Mouse (Mus musculus) forebrain, embryonic 16.5 days (tissue): Measurements from ENCODE around the gene Cd99l2. TPM values are rescaled to one million over a fixed set of nuclear protein-coding genes. Genes with fewer than 3 reads are reported as not detected.
"Not testable (repeated sequence)": the region's sequence is repeated elsewhere in the genome, so short reads cannot be mapped to it uniquely, and the experiment has no call there.

Source experiments
- ATAC-seq: fragments of 200-750 bp; cut with Nextera tagmentation; 2 replicates; pipeline ENCODE4 v1.8.0; 2017; ENCODE audit warnings: mild to moderate bottlenecking, moderate library complexity
- H3K27ac ChIP-seq: fragments of 300-500 bp; sonication (generic); 2 replicates; pipeline ENCODE4 v1.5.1; 2014; ENCODE audit warnings: low read length, control low read depth
- H3K27me3 ChIP-seq: fragments of 300-500 bp; sonication (generic); replicated peaks from 2 replicates; pipeline ENCODE4 v1.6.1; 2014; ENCODE audit warnings: low read length; ENCODE audit not compliant: control insufficient read depth, insufficient read depth
- H3K36me3 ChIP-seq: fragments of 300-500 bp; sonication (generic); 2 replicates; pipeline ENCODE4 v1.6.1; 2014; ENCODE audit not compliant: control insufficient read depth, insufficient read depth
- H3K4me1 ChIP-seq: fragments of 300-500 bp; sonication (generic); replicated peaks from 2 replicates; pipeline ENCODE4 v1.6.1; 2014; ENCODE audit warnings: low read length; ENCODE audit not compliant: control insufficient read depth, insufficient read depth
- H3K4me2 ChIP-seq: fragments of 300-500 bp; sonication (generic); 2 replicates; pipeline ENCODE4 v1.6.1; 2014; ENCODE audit warnings: mild to moderate bottlenecking, low read length, control low read depth
- H3K4me3 ChIP-seq: fragments of 300-500 bp; sonication (generic); replicated peaks from 2 replicates; pipeline ENCODE4 v1.5.1; 2014; ENCODE audit warnings: mild to moderate bottlenecking, low read length, control low read depth
- H3K9ac ChIP-seq: fragments of 300-500 bp; sonication (generic); replicated peaks from 2 replicates; pipeline ENCODE4 v1.6.1; 2014; ENCODE audit warnings: low read depth, low read length, control low read depth
- H3K9me3 ChIP-seq: fragments of 300-500 bp; sonication (generic); 2 replicates; pipeline ENCODE4 v1.6.1; 2016; ENCODE audit warnings: low read length; ENCODE audit not compliant: control insufficient read depth
- WGBS: fragments of 180-500 bp; shearing (Covaris S2); extraction: QIAGEN DNeasy Blood & Tissue Kit; methylation state at CpG from one replicate; pipeline ENCODE4 v1.1.7; 2014; 5-methylcytosine and 5-hydroxymethylcytosine counted together
- polyA plus RNA-seq: library from polyadenylated mRNA; unstranded; fragments of >200 nt; fragmentation: Nextera tagmentation; extraction: Ambion mirVana; gene quantifications from 2 replicates; pipeline ENCODE4 v1.2.1, GENCODE M21; 2015

Gene Cd99l2
- polyA plus RNA-seq, 1 experiment from 2014 or later, result 71.6 TPM

DNA sequence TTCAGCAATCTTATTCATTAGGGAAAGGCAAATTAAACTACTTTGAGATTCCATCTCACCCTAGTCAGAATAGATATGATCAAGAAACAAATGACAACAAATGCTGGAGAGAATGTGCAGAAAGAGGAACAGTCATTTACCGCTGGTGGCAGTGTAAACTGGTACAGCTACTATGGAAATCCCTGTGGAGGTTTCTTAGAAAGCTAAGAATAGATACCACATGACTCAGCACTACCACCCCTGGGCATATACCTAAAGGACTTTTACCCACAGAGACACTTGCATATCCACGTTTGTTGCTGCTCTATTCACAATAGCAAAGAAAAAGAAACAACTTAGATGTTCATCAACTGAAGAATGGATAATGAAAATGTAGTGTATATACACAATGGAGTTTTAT is 31.7 kb upstream of the Cd99l2 start:
- no peaks in the 10 kb centered on the region for H3K27me3 ChIP-seq
- peaks cover 4% of the 10 kb centered on the region; the same call in 1 of the 2 replicates for H3K4me1 ChIP-seq
- H3K9me3 ChIP-seq, result no peaks in the 10 kb centered on the region
- no peak overlapping the region for H3K4me3 ChIP-seq
- WGBS, result 65% methylated on average over 2 of the region's 2 CpGs
- no peaks in the 10 kb centered on the region for H3K36me3 ChIP-seq
- ATAC-seq, result no peak
- H3K27ac ChIP-seq, result no peak overlapping the region
- no peak overlapping the region for H3K4me2 ChIP-seq
- H3K9ac ChIP-seq, result no peak overlapping the region

DNA sequence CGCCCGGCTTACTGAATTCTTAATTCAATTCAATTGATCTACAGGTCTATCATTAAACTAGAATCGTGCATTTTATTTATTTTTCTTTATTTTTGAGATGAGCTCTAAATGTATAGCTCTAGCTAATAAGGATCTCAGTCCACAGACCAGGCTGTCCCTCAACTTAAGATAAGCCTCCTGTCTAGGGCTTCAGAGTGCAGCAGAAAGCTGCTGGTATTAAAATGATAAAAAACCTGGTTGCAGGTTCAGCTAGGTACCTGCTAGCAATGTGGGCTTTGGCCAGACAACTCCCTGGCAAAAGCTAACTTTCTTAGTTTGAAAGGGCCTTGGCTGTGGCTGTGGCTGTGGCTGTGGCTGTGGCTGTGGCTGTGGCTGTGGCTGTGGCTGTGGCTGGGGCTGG is 30.2 kb upstream of the Cd99l2 start:
- H3K4me3 ChIP-seq, result no peak overlapping the region
- H3K27ac ChIP-seq, result no peak overlapping the region
- H3K9ac ChIP-seq, result no peak overlapping the region
- H3K36me3 ChIP-seq, result no peaks in the 10 kb centered on the region
- no peaks in the 10 kb centered on the region for H3K27me3 ChIP-seq
- no peak overlapping the region for H3K4me2 ChIP-seq
- no peaks in the 10 kb centered on the region for H3K9me3 ChIP-seq
- H3K4me1 ChIP-seq, result no peaks in the 10 kb centered on the region
- 94% methylated on average over 3 of the region's 3 CpGs for WGBS
- ATAC-seq, result no peak

DNA sequence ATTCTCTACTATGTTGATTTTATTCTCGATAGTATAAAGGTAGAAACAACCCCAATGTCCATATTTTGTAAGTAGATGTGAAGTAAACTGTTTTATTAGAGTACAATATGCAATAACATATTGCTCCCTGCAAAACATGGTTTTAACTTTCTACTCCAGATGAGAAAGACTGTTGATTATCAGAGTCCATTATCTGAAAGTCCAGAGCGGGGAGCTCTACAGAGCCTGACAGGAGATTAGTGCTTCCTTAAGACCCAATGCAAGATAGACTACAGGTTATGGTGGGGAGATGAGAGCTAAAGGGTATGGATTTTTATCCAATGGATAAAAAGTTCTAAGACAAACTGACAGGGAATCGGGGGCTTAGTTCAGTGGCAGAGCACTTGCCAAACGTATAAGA is 26.6 kb upstream of the Cd99l2 start:
- Histone ChIP-seq H3K27ac (no peak overlapping the region), H3K9me3 (no peaks in the 10 kb centered on the region), H3K4me2 (no peak overlapping the region), H3K27me3 (no peaks in the 10 kb centered on the region), H3K9ac (no peak overlapping the region), H3K4me1 (no peaks in the 10 kb centered on the region), H3K4me3 (no peak overlapping the region), H3K36me3 (no peaks in the 10 kb centered on the region)
- no peak for ATAC-seq
- WGBS, result 80% methylated on average over 4 of the region's 4 CpGs

GRCm38 (mm10) chrX:71506591-71506990 is 13.9 kb upstream of the Cd99l2 start:
- H3K4me2 ChIP-seq, H3K9ac ChIP-seq, ATAC-seq, H3K9me3 ChIP-seq, H3K27me3 ChIP-seq, H3K27ac ChIP-seq, H3K36me3 ChIP-seq, H3K4me3 ChIP-seq, H3K4me1 ChIP-seq: not testable (repeated sequence)
- WGBS, result 94% methylated on average over 4 of the region's 4 CpGs

DNA sequence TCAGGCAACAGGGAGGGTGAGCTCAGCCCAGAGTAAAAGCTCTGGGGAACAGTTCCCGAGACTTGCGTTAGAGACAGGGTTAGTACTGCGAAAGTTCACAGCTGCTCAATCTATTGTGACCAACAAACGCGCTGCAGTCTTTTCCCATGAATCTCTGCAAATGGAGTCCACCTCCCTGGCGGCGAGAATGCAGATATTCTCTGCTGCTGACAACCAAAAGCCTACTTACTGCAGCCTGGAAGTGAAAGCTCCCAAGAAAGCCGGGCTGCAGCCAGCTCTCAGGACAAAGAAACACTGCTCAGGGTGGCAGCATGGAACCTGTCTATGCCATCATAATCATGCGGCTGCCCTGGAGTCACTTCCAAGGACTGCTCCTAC is 619 bp upstream of the Cd99l2 start:
- Histone ChIP-seq H3K9ac (peak overlapping the region; percentile 43), H3K4me2 (peak overlapping the region; percentile 56), H3K27me3 (no peaks in the 10 kb centered on the region), H3K36me3 (no peaks in the 10 kb centered on the region), H3K4me3 (peak overlapping the region; percentile 42), H3K9me3 (no peaks in the 10 kb centered on the region), H3K4me1 (no peaks in the 10 kb centered on the region), H3K27ac (peak overlapping the region; percentile 82)
- peak; percentile 44 for ATAC-seq
- WGBS, result 15% methylated on average over 9 of the region's 9 CpGs

DNA sequence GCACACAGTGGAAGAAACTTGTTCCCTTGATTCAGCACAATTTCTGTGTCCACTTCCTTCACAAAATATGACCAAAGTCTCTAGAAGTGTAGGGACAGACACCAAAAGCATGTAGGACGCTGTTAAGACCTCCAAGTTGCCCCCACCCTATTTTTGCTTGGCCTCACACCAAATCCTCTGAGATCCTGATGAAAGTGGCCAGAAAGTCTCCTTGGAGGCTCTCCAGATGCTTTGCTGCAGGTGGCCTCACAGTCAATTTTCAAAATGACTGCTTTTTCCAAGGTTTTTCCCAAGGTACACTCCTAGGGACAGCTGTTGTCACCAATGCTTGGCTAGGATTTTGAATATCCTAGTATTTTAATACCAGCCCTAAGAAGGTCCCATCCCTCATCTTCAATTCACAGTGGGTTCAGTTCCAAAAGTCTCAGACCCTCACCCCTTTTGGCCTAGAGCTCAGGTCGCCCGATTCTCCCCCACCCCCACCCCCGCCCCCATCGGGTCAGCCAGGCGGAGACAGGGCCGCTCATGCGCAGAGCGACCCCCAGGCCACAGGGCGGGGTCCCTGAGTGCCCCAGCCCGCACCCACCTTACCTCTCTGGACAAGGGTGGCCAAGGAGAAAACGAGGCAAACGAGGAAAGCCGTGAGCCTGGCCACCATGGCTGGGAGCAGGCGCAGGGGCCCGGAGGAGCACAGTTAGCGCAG is 567 bp downstream of the Cd99l2 start:
- H3K9me3 ChIP-seq, result no peaks in the 10 kb centered on the region
- no peaks in the 10 kb centered on the region for H3K4me1 ChIP-seq
- ATAC-seq, result peak; percentile 7; the same call in 1 of the 2 replicates
- WGBS, result 29% methylated on average over 17 of the region's 17 CpGs
- H3K27me3 ChIP-seq, result no peaks in the 10 kb centered on the region
- no peaks in the 10 kb centered on the region for H3K36me3 ChIP-seq
- H3K4me2 ChIP-seq, result peak overlapping the region; percentile 56
- H3K4me3 ChIP-seq, result peak overlapping the region; percentile 42
- peak overlapping the region; percentile 43 for H3K9ac ChIP-seq
- H3K27ac ChIP-seq, result peak overlapping the region; percentile 82

GRCm38 (mm10) chrX:71489353-71489752 is 3.3 kb downstream of the Cd99l2 start:
- Histone ChIP-seq H3K27me3 (no peaks in the 10 kb centered on the region), H3K4me3 (no peak overlapping the region), H3K4me2 (no peak overlapping the region), H3K9ac (no peak overlapping the region), H3K27ac (no peak overlapping the region), H3K4me1 (no peaks in the 10 kb centered on the region), H3K36me3 (no peaks in the 10 kb centered on the region), H3K9me3 (no peaks in the 10 kb centered on the region)
- WGBS, result 90% methylated on average over 1 of the region's 1 CpGs
- ATAC-seq, result no peak

GRCm38 (mm10) chrX:71482244-71482643 is 10.4 kb downstream of the Cd99l2 start:
- no peak overlapping the region for H3K27ac ChIP-seq
- no peak overlapping the region for H3K9ac ChIP-seq
- H3K27me3 ChIP-seq, result no peaks in the 10 kb centered on the region
- no peak overlapping the region for H3K4me3 ChIP-seq
- no peaks in the 10 kb centered on the region for H3K4me1 ChIP-seq
- WGBS, result 90% methylated on average over 2 of the region's 2 CpGs
- H3K36me3 ChIP-seq, result no peaks in the 10 kb centered on the region
- no peaks in the 10 kb centered on the region for H3K9me3 ChIP-seq
- H3K4me2 ChIP-seq, result no peak overlapping the region
- no peak for ATAC-seq

DNA sequence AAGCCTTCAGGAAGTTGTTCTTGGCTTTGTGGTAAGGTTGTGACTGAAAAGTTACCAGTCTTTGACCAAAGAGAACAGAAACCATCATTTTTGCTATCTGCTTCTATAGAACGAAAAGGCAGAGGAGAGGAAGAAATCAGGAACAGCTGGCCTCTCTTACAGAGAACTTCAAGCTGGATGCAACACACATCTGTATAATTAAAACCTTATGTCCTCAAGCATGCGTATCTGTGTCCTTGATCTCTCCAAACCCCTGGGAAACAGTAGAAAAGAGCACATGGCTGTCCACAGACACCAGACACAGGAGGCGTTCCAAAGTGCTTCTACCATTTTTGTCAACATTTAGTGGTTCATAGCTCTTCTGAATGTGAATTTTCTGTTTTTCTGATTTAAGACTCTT is 16.7 kb downstream of the Cd99l2 start:
- WGBS, result 78% methylated on average over 3 of the region's 3 CpGs
- H3K4me2 ChIP-seq, result no peak overlapping the region
- H3K4me1 ChIP-seq, result no peaks in the 10 kb centered on the region
- no peak overlapping the region for H3K9ac ChIP-seq
- no peak overlapping the region for H3K27ac ChIP-seq
- no peaks in the 10 kb centered on the region for H3K27me3 ChIP-seq
- H3K9me3 ChIP-seq, result no peaks in the 10 kb centered on the region
- H3K4me3 ChIP-seq, result no peak overlapping the region
- no peak for ATAC-seq
- no peaks in the 10 kb centered on the region for H3K36me3 ChIP-seq

DNA sequence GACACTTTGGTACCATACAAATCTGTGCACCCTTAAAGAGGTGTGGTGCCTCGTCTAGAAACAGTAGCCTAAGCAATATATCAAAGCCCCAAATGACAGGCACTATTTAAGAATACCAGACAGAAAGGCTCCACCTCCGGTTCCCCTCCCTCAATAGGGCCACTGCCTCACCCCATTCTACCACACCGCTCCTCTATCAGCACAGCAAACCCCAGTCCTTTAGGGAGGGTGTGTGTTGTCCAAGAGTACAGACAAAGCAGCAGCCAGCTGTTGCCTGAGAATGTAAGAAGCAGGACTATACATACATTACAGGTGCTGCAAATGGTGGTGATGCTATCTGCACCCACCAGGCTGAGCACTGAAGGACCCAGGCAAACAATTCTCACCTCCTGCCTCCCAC is 17.2 kb downstream of the Cd99l2 start:
- Histone ChIP-seq H3K9me3 (no peaks in the 10 kb centered on the region), H3K27ac (no peak overlapping the region), H3K4me2 (no peak overlapping the region), H3K36me3 (no peaks in the 10 kb centered on the region), H3K27me3 (no peaks in the 10 kb centered on the region), H3K9ac (no peak overlapping the region), H3K4me1 (no peaks in the 10 kb centered on the region), H3K4me3 (no peak overlapping the region)
- 72% methylated on average over 3 of the region's 3 CpGs for WGBS
- no peak for ATAC-seq
